Mouse (Mus musculus) common myeloid progenitor, adult 5-6 weeks (primary cell): ENCODE results near the gene Anapc15-ps. TPM values are rescaled to one million over a fixed set of nuclear protein-coding genes. Genes with fewer than 3 reads are reported as not detected.
"Not testable (repeated sequence)": the region's sequence is repeated elsewhere in the genome, so short reads cannot be mapped to it uniquely, and the experiment has no call there.

ENCODE experiments used
- ATAC-seq: replicated peaks from 2 replicates; pipeline ENCODE4 v1.8.0; 2016; ENCODE audit warnings: low read depth, mild to moderate bottlenecking, moderate TSS enrichment, inconsistent platforms; ENCODE audit not compliant: poor library complexity, severe bottlenecking
- total RNA-seq: library from RNA; stranded (forward); fragments of 200-1000, 187-1606 nt; gene quantifications from 2 replicates; pipeline ENCODE4 v1.2.3, GENCODE M21; 2017

Anapc15-ps gene
- total RNA-seq, 1 experiment from 2014 or later = 1.4 TPM

- no peak for ATAC-seq
Observed at GRCm38 (mm10) chr10:95641335-95641734, 31.9 kb downstream of the Anapc15-ps start.

GRCm38 (mm10) chr10:95639429-95639828 is 33.8 kb downstream of the Anapc15-ps start:
- no peak for ATAC-seq

GRCm38 (mm10) chr10:95634751-95635150 is 38.5 kb downstream of the Anapc15-ps start:
- ATAC-seq = no peak

GRCm38 (mm10) chr10:95634261-95634660 is 39.0 kb downstream of the Anapc15-ps start:
- ATAC-seq = peak; percentile 36; the same call in 1 of the 2 replicates

- ATAC-seq = no peak
Observed at GRCm38 (mm10) chr10:95631568-95631967, 41.7 kb downstream of the Anapc15-ps start.

- ATAC-seq = no peak
Observed at GRCm38 (mm10) chr10:95630726-95631345, 42.4 kb downstream of the Anapc15-ps start.

GRCm38 (mm10) chr10:95630166-95630565 is 43.1 kb downstream of the Anapc15-ps start:
- ATAC-seq = not testable (repeated sequence)

- no peak for ATAC-seq
Observed at GRCm38 (mm10) chr10:95628338-95628737, 44.9 kb downstream of the Anapc15-ps start.

GRCm38 (mm10) chr10:95627381-95627780 is 45.9 kb downstream of the Anapc15-ps start:
- no peak for ATAC-seq

- no peak for ATAC-seq
Observed at GRCm38 (mm10) chr10:95625300-95625699, 48.0 kb downstream of the Anapc15-ps start.

- no peak for ATAC-seq
Observed at GRCm38 (mm10) chr10:95624007-95624406, 49.2 kb downstream of the Anapc15-ps start.

GRCm38 (mm10) chr10:95623518-95623905 is 49.7 kb downstream of the Anapc15-ps start:
- ATAC-seq = no peak

Other genes starting within 250 kb of the Anapc15-ps start
- 160 and 174 TPM in 2 replicates for gene Mrpl42, start 171.5 kb downstream of the Anapc15-ps start, total RNA-seq
- gene Ube2n, start 158.3 kb downstream of the Anapc15-ps start, total RNA-seq = 146 and 182 TPM in 2 replicates
- gene Nudt4, start 109.3 kb downstream of the Anapc15-ps start, total RNA-seq = 42.8 and 54.6 TPM in 2 replicates
- gene Gm33543, start 169.5 kb upstream of the Anapc15-ps start, total RNA-seq = not detected in 2 replicates